Mouse (Mus musculus): ENCODE data around the gene Gimap9. TPM values are rescaled to one million over a fixed set of nuclear protein-coding genes. Genes with fewer than 3 reads are reported as not detected.

Gimap9 gene
- polyA plus RNA-seq, 1 experiment from 2014 or later = 3.2 TPM

- no peaks in the 10 kb centered on the region for H3K27me3 ChIP-seq (ENCODE audit: control insufficient read depth, insufficient read depth, low read length)
- H3K9me3 ChIP-seq (ENCODE audit: control insufficient read depth, low read length) = no peaks in the 10 kb centered on the region
- WGBS = 82% methylated on average over 7 of the region's 7 CpGs
- H3K9ac ChIP-seq (ENCODE audit: low read length) = no peak overlapping the region
- ATAC-seq (ENCODE audit: low FRiP score, low TSS enrichment) = no peak
- no peak overlapping the region for H3K4me2 ChIP-seq (replicated peaks; ENCODE audit: low read depth)
- no peak overlapping the region for H3K4me3 ChIP-seq (ENCODE audit: low read depth, low read length)
- DNase-seq (ENCODE audit: low spot score) = no peak
- H3K27ac ChIP-seq (replicated peaks) = 0 out of 2 replicates have a peak overlapping the region, but pooled peaks have one; percentile 8
- TF ChIP-seq EP300 (optimal IDR thresholded peaks at IDR 0.05) = no peak
- TF ChIP-seq CTCF (IDR thresholded peaks at IDR 0.05; ENCODE audit: low read depth) = no peak
- H3K36me3 ChIP-seq (ENCODE audit: control insufficient read depth, insufficient read depth, low read length) = no peaks in the 10 kb centered on the region
- no peaks in the 10 kb centered on the region for H3K4me1 ChIP-seq (replicated peaks; ENCODE audit: control insufficient read depth, insufficient read depth)
Measured at GRCm38 (mm10) chr6:48685694-48686665, 10.1 kb downstream of the Gimap9 start.

GRCm38 (mm10) chr6:48687077-48687476, 11.1 kb downstream of the Gimap9 start:
- H3K27ac ChIP-seq (replicated peaks) = no peak overlapping the region
- DNase-seq (ENCODE audit: low spot score) (no peak), ATAC-seq (ENCODE audit: low FRiP score, low TSS enrichment) (no peak)
- WGBS = 67% methylated on average over 2 of the region's 2 CpGs
- H3K4me1 ChIP-seq (replicated peaks; ENCODE audit: control insufficient read depth, insufficient read depth) = no peaks in the 10 kb centered on the region
- no peaks in the 10 kb centered on the region for H3K27me3 ChIP-seq (ENCODE audit: control insufficient read depth, insufficient read depth, low read length)
- H3K36me3 ChIP-seq (ENCODE audit: control insufficient read depth, insufficient read depth, low read length) = no peaks in the 10 kb centered on the region
- H3K4me3 ChIP-seq (ENCODE audit: low read depth, low read length) = no peak overlapping the region
- no peaks in the 10 kb centered on the region for H3K9me3 ChIP-seq (ENCODE audit: control insufficient read depth, low read length)
- no peak overlapping the region for H3K9ac ChIP-seq (ENCODE audit: low read length)
- no peak for TF ChIP-seq EP300 (optimal IDR thresholded peaks at IDR 0.05)
- no peak for TF ChIP-seq CTCF (IDR thresholded peaks at IDR 0.05; ENCODE audit: low read depth)
- H3K4me2 ChIP-seq (replicated peaks; ENCODE audit: low read depth) = no peak overlapping the region

- no peaks in the 10 kb centered on the region for H3K4me1 ChIP-seq (replicated peaks; ENCODE audit: control insufficient read depth, insufficient read depth)
- H3K4me3 ChIP-seq (ENCODE audit: low read depth, low read length) = no peak overlapping the region
- no peaks in the 10 kb centered on the region for H3K27me3 ChIP-seq (ENCODE audit: control insufficient read depth, insufficient read depth, low read length)
- 79% methylated on average over 2 of the region's 2 CpGs for WGBS
- H3K4me2 ChIP-seq (replicated peaks; ENCODE audit: low read depth) = no peak overlapping the region
- no peak for DNase-seq (ENCODE audit: low spot score)
- no peaks in the 10 kb centered on the region for H3K36me3 ChIP-seq (ENCODE audit: control insufficient read depth, insufficient read depth, low read length)
- no peak overlapping the region for H3K9ac ChIP-seq (ENCODE audit: low read length)
- ATAC-seq (ENCODE audit: low FRiP score, low TSS enrichment) = no peak
- H3K27ac ChIP-seq (replicated peaks) = no peak overlapping the region
- no peaks in the 10 kb centered on the region for H3K9me3 ChIP-seq (ENCODE audit: control insufficient read depth, low read length)
- TF ChIP-seq CTCF (IDR thresholded peaks at IDR 0.05; ENCODE audit: low read depth) (no peak), EP300 (optimal IDR thresholded peaks at IDR 0.05) (no peak)
Measured at GRCm38 (mm10) chr6:48689320-48689719, 13.4 kb downstream of the Gimap9 start.

- H3K27me3 ChIP-seq (ENCODE audit: control insufficient read depth, insufficient read depth, low read length) = no peaks in the 10 kb centered on the region
- 80% methylated on average over 6 of the region's 6 CpGs for WGBS
- H3K9ac ChIP-seq (ENCODE audit: low read length) = no peak overlapping the region
- DNase-seq (ENCODE audit: low spot score) = no peak
- no peaks in the 10 kb centered on the region for H3K9me3 ChIP-seq (ENCODE audit: control insufficient read depth, low read length)
- no peak for ATAC-seq (ENCODE audit: low FRiP score, low TSS enrichment)
- no peaks in the 10 kb centered on the region for H3K36me3 ChIP-seq (ENCODE audit: control insufficient read depth, insufficient read depth, low read length)
- no peak overlapping the region for H3K4me3 ChIP-seq (ENCODE audit: low read depth, low read length)
- H3K4me2 ChIP-seq (replicated peaks; ENCODE audit: low read depth) = no peak overlapping the region
- TF ChIP-seq CTCF (IDR thresholded peaks at IDR 0.05; ENCODE audit: low read depth) (no peak), EP300 (optimal IDR thresholded peaks at IDR 0.05) (no peak)
- no peaks in the 10 kb centered on the region for H3K4me1 ChIP-seq (replicated peaks; ENCODE audit: control insufficient read depth, insufficient read depth)
- H3K27ac ChIP-seq (replicated peaks) = no peak overlapping the region
Measured at GRCm38 (mm10) chr6:48692962-48693361, 17.0 kb downstream of the Gimap9 start.

GRCm38 (mm10) chr6:48696830-48697554, 21.1 kb downstream of the Gimap9 start:
- no peak overlapping the region for H3K9ac ChIP-seq (ENCODE audit: low read length)
- H3K36me3 ChIP-seq (ENCODE audit: control insufficient read depth, insufficient read depth, low read length) = no peaks in the 10 kb centered on the region
- no peak overlapping the region for H3K4me2 ChIP-seq (replicated peaks; ENCODE audit: low read depth)
- DNase-seq (ENCODE audit: low spot score) (no peak), ATAC-seq (ENCODE audit: low FRiP score, low TSS enrichment) (no peak)
- H3K9me3 ChIP-seq (ENCODE audit: control insufficient read depth, low read length) = no peaks in the 10 kb centered on the region
- H3K4me1 ChIP-seq (replicated peaks; ENCODE audit: control insufficient read depth, insufficient read depth) = no peaks in the 10 kb centered on the region
- 78% methylated on average over 4 of the region's 4 CpGs for WGBS
- H3K4me3 ChIP-seq (ENCODE audit: low read depth, low read length) = no peak overlapping the region
- TF ChIP-seq CTCF (IDR thresholded peaks at IDR 0.05; ENCODE audit: low read depth) = no peak
- no peak for TF ChIP-seq EP300 (optimal IDR thresholded peaks at IDR 0.05)
- no peaks in the 10 kb centered on the region for H3K27me3 ChIP-seq (ENCODE audit: control insufficient read depth, insufficient read depth, low read length)
- no peak overlapping the region for H3K27ac ChIP-seq (replicated peaks)

Measured in stomach, postnatal 0 days (tissue).